In genomic region chr6:72414076-72414756, GRCm38 (mm10) we compare ENCODE assay signal across 8 mouse cellular contexts. TPM values are rescaled to one million over a fixed set of nuclear protein-coding genes. Genes with fewer than 3 reads are reported as not detected.
DNase-seq lines count a peak whose midpoint lies in the region; ATAC-seq and TF ChIP-seq lines count a peak whose summit lies in the region.

Ggcx (plus strand) TSS chr6:72414308.

- peak; percentile 84 to 92 for DNase-seq in CD8-positive naive resting alpha-beta T cell, adult 2 months (ENCODE audit: low read depth in 2 of 2, low spot score in 2 of 2)
- DNase-seq in c-Kit-positive CD71-negative TER-119-negative erythroid progenitor cells, embryonic 14.5 days (ENCODE audit: low read depth): peak; percentile 95
- peak; percentile 97 for DNase-seq in forebrain, embryonic 11.5 days (ENCODE audit: low spot score)
- peak; percentile 98 for DNase-seq in kidney, postnatal 4 days

- H3K4me2 ChIP-seq in forebrain, embryonic 11.5 days (ENCODE audit: low read depth, low read length, severe bottlenecking): peak within 1 kb of the TSS; percentile 78
- H3K4me2 ChIP-seq in heart, embryonic 16.5 days (ENCODE audit: low read depth, low read length): peak within 1 kb of the TSS; percentile 89
- H3K4me2 ChIP-seq in liver, embryonic 16.5 days (ENCODE audit: low read depth, low read length): peak within 1 kb of the TSS; percentile 75
- H3K4me2 ChIP-seq in neural tube, embryonic 13.5 days: peak within 1 kb of the TSS; percentile 89

- 2% methylated on average over 33 of the region's 33 CpGs for WGBS in forebrain, embryonic 11.5 days
- WGBS in heart, embryonic 16.5 days: under 1% methylated on average over 33 of the region's 33 CpGs
- under 1% methylated on average over 33 of the region's 33 CpGs for WGBS in liver, embryonic 16.5 days (ENCODE audit: insufficient replicate concordance)
- WGBS in neural tube, embryonic 13.5 days: 2% methylated on average over 33 of the region's 33 CpGs

- peak within 1 kb of the TSS; percentile 75 for H3K9ac ChIP-seq in forebrain, embryonic 11.5 days (ENCODE audit: low read length)
- H3K9ac ChIP-seq in heart, embryonic 16.5 days (ENCODE audit: low read length): peak within 1 kb of the TSS; percentile 93
- H3K9ac ChIP-seq in liver, embryonic 16.5 days (ENCODE audit: low read depth, low read length): peak within 1 kb of the TSS; percentile 75
- H3K9ac ChIP-seq in neural tube, embryonic 13.5 days: peak within 1 kb of the TSS; percentile 88

- peaks cover 4% of the 10 kb centered on the region; the same call in 1 of the 2 replicates for H3K4me1 ChIP-seq in forebrain, embryonic 11.5 days (replicated peaks; ENCODE audit: control insufficient read depth, insufficient read depth, low read length)
- H3K4me1 ChIP-seq in heart, embryonic 16.5 days (ENCODE audit: control insufficient read depth, insufficient read depth, low read length): peaks cover 11% of the 10 kb centered on the region
- peaks cover 32% of the 10 kb centered on the region for H3K4me1 ChIP-seq in liver, embryonic 16.5 days (ENCODE audit: control insufficient read depth, low read depth, low read length)
- H3K4me1 ChIP-seq in neural tube, embryonic 13.5 days (replicated peaks): peaks cover 24% of the 10 kb centered on the region
- peaks cover 8% of the 10 kb centered on the region for H3K4me1 ChIP-seq in testis, adult 2 months (ENCODE audit: control insufficient read depth, insufficient read depth, low read length)

- peak within 1 kb of the TSS; percentile 73 for H3K4me3 ChIP-seq in forebrain, embryonic 11.5 days (ENCODE audit: low read depth, low read length)
- H3K4me3 ChIP-seq in heart, embryonic 16.5 days (ENCODE audit: low read length): peak within 1 kb of the TSS; percentile 89
- H3K4me3 ChIP-seq in liver, embryonic 16.5 days (ENCODE audit: low read depth, low read length): peak within 1 kb of the TSS; percentile 68
- H3K4me3 ChIP-seq in neural tube, embryonic 13.5 days: peak within 1 kb of the TSS; percentile 69
- H3K4me3 ChIP-seq in testis, adult 2 months (ENCODE audit: control insufficient read depth, low read depth, low read length): peak within 1 kb of the TSS; percentile 98

- no peaks in the 10 kb centered on the region for H3K9me3 ChIP-seq in forebrain, embryonic 11.5 days (ENCODE audit: control insufficient read depth, low read length)
- H3K9me3 ChIP-seq in heart, embryonic 16.5 days (replicated peaks; ENCODE audit: control insufficient read depth, low read length): no peaks in the 10 kb centered on the region
- no peaks in the 10 kb centered on the region for H3K9me3 ChIP-seq in liver, embryonic 16.5 days (replicated peaks; ENCODE audit: control insufficient read depth, low read length)
- H3K9me3 ChIP-seq in neural tube, embryonic 13.5 days: no peaks in the 10 kb centered on the region

- H3K27ac ChIP-seq in forebrain, embryonic 11.5 days (ENCODE audit: low read depth, low read length): no peak within 1 kb of the TSS
- peak within 1 kb of the TSS; percentile 40 for H3K27ac ChIP-seq in heart, embryonic 16.5 days (ENCODE audit: low read length)
- peak within 1 kb of the TSS; percentile 52 for H3K27ac ChIP-seq in liver, embryonic 16.5 days (ENCODE audit: low read length)
- H3K27ac ChIP-seq in neural tube, embryonic 13.5 days (replicated peaks): peak within 1 kb of the TSS; percentile 70
- H3K27ac ChIP-seq in testis, adult 2 months (ENCODE audit: control insufficient read depth, insufficient read depth, low read depth, low read length): peak within 1 kb of the TSS; percentile 82; the same call in 1 of the 2 replicates

- ATAC-seq in forebrain, embryonic 11.5 days (replicated peaks; ENCODE audit: low FRiP score): peak; percentile 96
- ATAC-seq in heart, embryonic 16.5 days (replicated peaks; ENCODE audit: extremely low read depth, insufficient read depth, low FRiP score): peak; percentile 96
- peak; percentile 88 for ATAC-seq in liver, embryonic 16.5 days (ENCODE audit: low read depth)
- ATAC-seq in neural tube, embryonic 13.5 days (ENCODE audit: low read depth): peak; percentile 95

- TF ChIP-seq CTCF in testis, adult 2 months (IDR thresholded peaks at IDR 0.05; ENCODE audit: control insufficient read depth, insufficient read depth, insufficient replicate concordance, low read depth, low read length): no peak

- H3K27me3 ChIP-seq in forebrain, embryonic 11.5 days (ENCODE audit: control insufficient read depth, insufficient read depth, low read length): no peaks in the 10 kb centered on the region
- no peaks in the 10 kb centered on the region for H3K27me3 ChIP-seq in heart, embryonic 16.5 days (ENCODE audit: control insufficient read depth, insufficient read depth, low read length)
- H3K27me3 ChIP-seq in liver, embryonic 16.5 days (ENCODE audit: control insufficient read depth, insufficient read depth, low read depth, low read length): no peaks in the 10 kb centered on the region
- no peaks in the 10 kb centered on the region for H3K27me3 ChIP-seq in neural tube, embryonic 13.5 days
- no peaks in the 10 kb centered on the region for H3K27me3 ChIP-seq in testis, adult 2 months (ENCODE audit: control insufficient read depth, insufficient read depth, low read length)

- H3K36me3 ChIP-seq in forebrain, embryonic 11.5 days (ENCODE audit: control insufficient read depth, insufficient read depth, low read length): no peaks in the 10 kb centered on the region
- peaks cover 8% of the 10 kb centered on the region for H3K36me3 ChIP-seq in heart, embryonic 16.5 days (ENCODE audit: control insufficient read depth, insufficient read depth)
- peaks cover 3% of the 10 kb centered on the region for H3K36me3 ChIP-seq in liver, embryonic 16.5 days (ENCODE audit: control insufficient read depth, insufficient read depth)
- peaks cover 17% of the 10 kb centered on the region for H3K36me3 ChIP-seq in neural tube, embryonic 13.5 days
- H3K36me3 ChIP-seq in testis, adult 2 months (ENCODE audit: control insufficient read depth, insufficient read depth, low read length): no peaks in the 10 kb centered on the region

- TF ChIP-seq POLR2A in testis, adult 2 months (IDR thresholded peaks at IDR 0.05; ENCODE audit: control insufficient read depth, low read depth, low read length): peak; percentile 66

RNA-seq across cellular contexts. Expression of gene Ggcx, which starts in this region (rescaled TPM):
- 11.7 and 13.5 TPM in 2 replicates for polyA plus RNA-seq in forebrain, embryonic 11.5 days (2014; fragmentation: Nextera tagmentation; extraction: Ambion mirVana)
- polyA plus RNA-seq in heart, embryonic 16.5 days (2015; fragmentation: Nextera tagmentation; extraction: Ambion mirVana): 28.9 and 29.5 TPM in 2 replicates
- polyA plus RNA-seq in liver, embryonic 16.5 days (2015; fragmentation: Nextera tagmentation; extraction: Ambion mirVana): 29.6 and 31.7 TPM in 2 replicates
- polyA plus RNA-seq in neural tube, embryonic 13.5 days (2015; fragmentation: Nextera tagmentation; extraction: Ambion mirVana): 21.5 and 22.1 TPM in 2 replicates
- 4.0 and 4.1 TPM in 2 replicates for polyA plus RNA-seq in testis, adult 2 months (2012; rRNA removed)
